Mouse (Mus musculus) small intestine, adult 2 months (tissue): ENCODE results near the gene Kctd2.

Experiments used
- CTCF ChIP-seq: fragments of 200-500 bp; IDR thresholded peaks from 2 replicates; pipeline ENCODE4 v1.5.1; 2012; ENCODE audit warnings: low read depth, mild to moderate bottlenecking, control low read depth, inconsistent platforms, low read length, moderate library complexity, mixed read lengths; ENCODE audit not compliant: insufficient replicate concordance, insufficient read length; ENCODE audit errors: extremely low read depth
- POLR2A ChIP-seq: fragments of 200-500 bp; IDR thresholded peaks from 2 replicates; pipeline ENCODE4 v1.6.1; 2012; ENCODE audit warnings: low read depth, mild to moderate bottlenecking, control low read depth, inconsistent platforms, low read length, moderate library complexity

GRCm38 (mm10) chr11:115448998-115449397 lies 29.1 kb downstream of the Kctd2 start:
- TF ChIP-seq POLR2A, result no peak
- no peak for TF ChIP-seq CTCF
